Mouse (Mus musculus): ENCODE measurements at regions not wholly inside any gene's neighbourhood (a gene's known extent, or its start where the extent isn't known, plus 50 kb on each side); places are given as distances from the start of the nearest gene placed in this dataset.

GRCm38 (mm10) chr12:70767959-70768358 is 57.4 kb upstream of the Frmd6 start:
- H3K4me2 ChIP-seq (ENCODE audit: low read depth, low read length), result no peak overlapping the region
- no peaks in the 10 kb centered on the region for H3K36me3 ChIP-seq (replicated peaks; ENCODE audit: control insufficient read depth, insufficient read depth, low read length)
- no peak overlapping the region for H3K9ac ChIP-seq (replicated peaks; ENCODE audit: low read depth, low read length)
- DNase-seq (ENCODE audit: low spot score) (no peak), ATAC-seq (ENCODE audit: insufficient read depth, low read depth) (no peak)
- TF ChIP-seq EP300 (IDR thresholded peaks at IDR 0.05; ENCODE audit: low read depth), result no peak
- no peak for TF ChIP-seq CTCF (IDR thresholded peaks at IDR 0.05; ENCODE audit: low read depth)
- no peaks in the 10 kb centered on the region for H3K9me3 ChIP-seq (replicated peaks; ENCODE audit: control insufficient read depth, low read length)
- H3K27me3 ChIP-seq (ENCODE audit: control insufficient read depth, insufficient read depth, low read length), result no peaks in the 10 kb centered on the region
- 36% methylated on average over 4 of the region's 4 CpGs for WGBS
- no peak overlapping the region for H3K27ac ChIP-seq (ENCODE audit: low read depth)
- no peaks in the 10 kb centered on the region for H3K4me1 ChIP-seq (ENCODE audit: control insufficient read depth, insufficient read depth)
- H3K4me3 ChIP-seq (ENCODE audit: low read depth, low read length), result no peak overlapping the region

GRCm38 (mm10) chr12:70768745-70769144 is 56.6 kb upstream of the Frmd6 start:
- no peak for TF ChIP-seq EP300 (IDR thresholded peaks at IDR 0.05; ENCODE audit: low read depth)
- TF ChIP-seq CTCF (IDR thresholded peaks at IDR 0.05; ENCODE audit: low read depth), result no peak
- 88% methylated on average over 9 of the region's 9 CpGs for WGBS
- Histone ChIP-seq H3K36me3 (replicated peaks; ENCODE audit: control insufficient read depth, insufficient read depth, low read length) (no peaks in the 10 kb centered on the region), H3K4me2 (ENCODE audit: low read depth, low read length) (no peak overlapping the region), H3K4me1 (ENCODE audit: control insufficient read depth, insufficient read depth) (no peaks in the 10 kb centered on the region), H3K4me3 (ENCODE audit: low read depth, low read length) (no peak overlapping the region), H3K27ac (ENCODE audit: low read depth) (no peak overlapping the region), H3K9ac (replicated peaks; ENCODE audit: low read depth, low read length) (no peak overlapping the region), H3K9me3 (replicated peaks; ENCODE audit: control insufficient read depth, low read length) (no peaks in the 10 kb centered on the region), H3K27me3 (ENCODE audit: control insufficient read depth, insufficient read depth, low read length) (no peaks in the 10 kb centered on the region)
- DNase-seq (ENCODE audit: low spot score) (no peak), ATAC-seq (ENCODE audit: insufficient read depth, low read depth) (no peak)

DNA sequence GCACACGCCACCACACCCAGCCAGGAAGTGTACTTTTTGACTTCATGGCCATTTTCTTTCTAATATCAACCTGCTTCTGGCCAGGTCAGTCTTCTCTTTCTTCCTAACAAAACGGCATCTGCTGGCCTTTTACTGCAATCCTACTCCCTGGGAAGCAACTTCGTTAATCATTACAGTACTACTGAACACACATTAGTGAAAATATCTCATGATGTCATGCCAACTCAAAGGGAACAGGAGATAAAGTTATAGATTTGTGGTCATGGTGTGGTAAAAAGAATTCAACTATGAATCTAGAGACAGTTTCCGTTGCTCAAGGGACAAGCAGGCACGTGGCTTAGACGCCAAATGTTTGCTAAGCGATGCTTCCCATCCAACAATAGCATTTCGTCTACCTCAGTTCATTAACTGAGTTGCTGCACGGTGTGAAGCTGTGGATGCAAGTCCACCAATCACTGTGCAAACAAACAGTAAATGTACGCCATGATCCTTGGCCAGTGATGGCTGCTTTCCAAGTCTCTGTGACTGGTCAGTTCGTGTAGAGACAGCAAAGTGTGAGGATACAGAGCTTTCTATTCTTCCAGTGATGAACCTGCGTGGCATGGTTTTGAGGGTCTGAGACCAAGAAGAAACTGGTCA is 55.7 kb upstream of the Frmd6 start:
- H3K9me3 ChIP-seq (replicated peaks; ENCODE audit: control insufficient read depth, low read length), result no peaks in the 10 kb centered on the region
- H3K27me3 ChIP-seq (ENCODE audit: control insufficient read depth, insufficient read depth, low read length), result no peaks in the 10 kb centered on the region
- H3K4me2 ChIP-seq (ENCODE audit: low read depth, low read length), result no peak overlapping the region
- WGBS, result 86% methylated on average over 12 of the region's 12 CpGs
- TF ChIP-seq EP300 (IDR thresholded peaks at IDR 0.05; ENCODE audit: low read depth) (no peak), CTCF (IDR thresholded peaks at IDR 0.05; ENCODE audit: low read depth) (no peak)
- no peaks in the 10 kb centered on the region for H3K36me3 ChIP-seq (replicated peaks; ENCODE audit: control insufficient read depth, insufficient read depth, low read length)
- no peak overlapping the region for H3K27ac ChIP-seq (ENCODE audit: low read depth)
- H3K9ac ChIP-seq (replicated peaks; ENCODE audit: low read depth, low read length), result no peak overlapping the region
- DNase-seq (ENCODE audit: low spot score), result no peak
- no peak for ATAC-seq (ENCODE audit: insufficient read depth, low read depth)
- no peaks in the 10 kb centered on the region for H3K4me1 ChIP-seq (ENCODE audit: control insufficient read depth, insufficient read depth)
- H3K4me3 ChIP-seq (ENCODE audit: low read depth, low read length), result no peak overlapping the region

DNA sequence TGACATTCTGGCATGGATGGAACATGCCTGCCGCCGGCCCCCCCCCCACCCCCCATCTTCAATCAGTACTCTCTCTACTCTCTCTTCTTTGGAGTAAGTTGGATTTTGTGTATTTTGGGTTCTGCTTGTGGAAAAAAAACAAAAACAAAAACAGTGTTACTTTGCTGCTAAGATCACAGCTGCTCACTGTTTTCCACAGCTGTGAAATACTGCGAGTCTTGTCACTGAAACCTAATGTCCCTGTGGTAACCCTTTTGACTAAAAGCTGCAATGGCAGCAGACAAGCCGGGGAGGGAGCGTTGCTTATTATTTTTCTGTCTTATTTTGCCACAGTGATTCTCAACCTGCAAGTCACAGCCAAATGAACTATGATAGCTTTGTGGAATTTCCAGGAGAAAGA is 51.3 kb upstream of the Frmd6 start:
- Histone ChIP-seq H3K27me3 (ENCODE audit: control insufficient read depth, insufficient read depth, low read length) (no peaks in the 10 kb centered on the region), H3K9ac (replicated peaks; ENCODE audit: low read depth, low read length) (no peak overlapping the region), H3K4me1 (ENCODE audit: control insufficient read depth, insufficient read depth) (peaks cover 10% of the 10 kb centered on the region; the same call in 1 of the 2 replicates), H3K4me2 (ENCODE audit: low read depth, low read length) (no peak overlapping the region), H3K36me3 (replicated peaks; ENCODE audit: control insufficient read depth, insufficient read depth, low read length) (no peaks in the 10 kb centered on the region), H3K27ac (ENCODE audit: low read depth) (no peak overlapping the region), H3K4me3 (ENCODE audit: low read depth, low read length) (no peak overlapping the region), H3K9me3 (replicated peaks; ENCODE audit: control insufficient read depth, low read length) (no peaks in the 10 kb centered on the region)
- 84% methylated on average over 5 of the region's 5 CpGs for WGBS
- DNase-seq (ENCODE audit: low spot score) (no peak), ATAC-seq (ENCODE audit: insufficient read depth, low read depth) (no peak)
- no peak for TF ChIP-seq EP300 (IDR thresholded peaks at IDR 0.05; ENCODE audit: low read depth)
- TF ChIP-seq CTCF (IDR thresholded peaks at IDR 0.05; ENCODE audit: low read depth), result no peak

DNA sequence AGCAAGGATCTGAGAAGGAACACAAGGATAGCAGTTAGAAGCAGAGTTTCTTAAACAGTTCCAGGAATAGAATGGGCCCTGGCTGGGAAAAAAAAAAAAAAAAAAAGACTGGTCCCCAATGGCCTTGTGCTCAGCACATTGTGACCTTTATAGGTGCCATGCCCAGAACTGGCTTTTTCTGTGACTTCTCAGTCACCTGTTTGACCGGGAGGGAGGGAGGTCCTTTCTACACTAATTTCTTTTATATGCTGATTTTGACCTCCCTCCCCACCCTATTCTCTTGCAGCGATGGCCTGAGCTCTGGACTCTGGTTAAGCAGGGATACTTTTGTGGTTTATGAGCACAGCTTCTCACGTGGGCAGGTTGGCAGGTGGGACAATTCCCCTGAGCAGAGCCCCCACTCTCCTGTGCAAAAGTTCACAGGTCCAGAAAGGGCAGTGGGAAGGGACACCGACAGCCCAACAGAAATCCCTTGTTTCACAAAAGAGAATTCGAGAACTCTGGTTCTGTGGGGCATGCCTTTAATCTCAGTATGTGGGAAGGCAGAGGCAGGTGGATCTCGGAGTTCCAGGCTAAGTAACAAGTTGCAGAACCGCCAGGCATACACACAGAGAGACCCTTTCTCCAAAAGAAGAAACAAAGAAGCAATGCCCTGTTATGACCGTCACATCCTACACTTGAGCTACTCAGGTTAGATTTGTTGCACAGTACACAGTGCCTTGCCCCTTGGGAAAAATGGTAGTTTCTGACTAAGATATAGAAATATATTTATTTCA is 50.3 kb upstream of the Frmd6 start:
- H3K9ac ChIP-seq (replicated peaks; ENCODE audit: low read depth, low read length), result no peak overlapping the region
- H3K27me3 ChIP-seq (ENCODE audit: control insufficient read depth, insufficient read depth, low read length), result no peaks in the 10 kb centered on the region
- no peak overlapping the region for H3K27ac ChIP-seq (ENCODE audit: low read depth)
- H3K4me3 ChIP-seq (ENCODE audit: low read depth, low read length), result no peak overlapping the region
- H3K9me3 ChIP-seq (replicated peaks; ENCODE audit: control insufficient read depth, low read length), result no peaks in the 10 kb centered on the region
- TF ChIP-seq CTCF (IDR thresholded peaks at IDR 0.05; ENCODE audit: low read depth) (no peak), EP300 (IDR thresholded peaks at IDR 0.05; ENCODE audit: low read depth) (no peak)
- no peak overlapping the region for H3K4me2 ChIP-seq (ENCODE audit: low read depth, low read length)
- no peak for ATAC-seq (ENCODE audit: insufficient read depth, low read depth)
- DNase-seq (ENCODE audit: low spot score), result no peak
- no peaks in the 10 kb centered on the region for H3K36me3 ChIP-seq (replicated peaks; ENCODE audit: control insufficient read depth, insufficient read depth, low read length)
- 89% methylated on average over 8 of the region's 8 CpGs for WGBS
- peaks cover 10% of the 10 kb centered on the region; the same call in 1 of the 2 replicates for H3K4me1 ChIP-seq (ENCODE audit: control insufficient read depth, insufficient read depth)
